Mouse (Mus musculus) heart, adult 2 months (tissue): ENCODE measurements around the gene Tcf7l2. TPM values are rescaled to one million over a fixed set of nuclear protein-coding genes. Genes with fewer than 3 reads are reported as not detected.

Experiments used
- DNase-seq, 2 experiments: peaks; one replicate each; pipeline ENCODE4 v3.0.0; 2021
- H3K27ac ChIP-seq: fragments of 200-600 bp; 2 replicates; pipeline ENCODE4 v1.8.1; 2022
- H3K27me3 ChIP-seq: fragments of 200-500 bp; 2 replicates; pipeline ENCODE4 v1.6.1; 2012; ENCODE audit warnings: mild to moderate bottlenecking, low read length, inconsistent platforms, mixed read lengths; ENCODE audit not compliant: control insufficient read depth, insufficient read depth
- H3K36me3 ChIP-seq: fragments of 200-500 bp; 2 replicates; pipeline ENCODE4 v1.6.1; 2012; ENCODE audit warnings: low read length, inconsistent platforms; ENCODE audit not compliant: control insufficient read depth, insufficient read depth
- H3K4me1 ChIP-seq: fragments of 200-500 bp; 2 replicates; pipeline ENCODE4 v1.6.1; 2011; ENCODE audit warnings: low read length; ENCODE audit not compliant: control insufficient read depth, insufficient read depth
- H3K4me3 ChIP-seq: fragments of 200-600 bp; 2 replicates; pipeline ENCODE4 v1.8.1; 2022
- H3K79me2 ChIP-seq: fragments of 200-500 bp; replicated peaks from 2 replicates; pipeline ENCODE4 v1.6.1; 2012; ENCODE audit warnings: mild to moderate bottlenecking, inconsistent platforms, low read length, moderate library complexity, mixed read lengths; ENCODE audit not compliant: control insufficient read depth, insufficient read depth
- H3K9ac ChIP-seq: fragments of 200-500 bp; 2 replicates; pipeline ENCODE4 v1.6.1; 2012; ENCODE audit warnings: low read depth, mild to moderate bottlenecking, control low read depth, inconsistent platforms, low read length, mixed read lengths
- CTCF ChIP-seq: fragments of 200-600 bp; IDR thresholded peaks from 2 replicates; pipeline ENCODE4 v1.8.1; 2022; ENCODE audit warnings: antibody characterized with exemption, mild to moderate bottlenecking, moderate library complexity
- EP300 ChIP-seq: fragments of 200-500 bp; IDR thresholded peaks from 2 replicates; pipeline ENCODE4 v1.6.1; 2011; ENCODE audit warnings: low read depth, low read length, control low read depth; ENCODE audit not compliant: insufficient read depth
- POLR2A ChIP-seq: fragments of 200-500 bp; IDR thresholded peaks from 2 replicates; pipeline ENCODE4 v1.6.1; 2011; ENCODE audit warnings: mild to moderate bottlenecking, low read depth, low read length, control low read depth; ENCODE audit not compliant: insufficient read depth
- WGBS: fragments of 180-500 bp; shearing (Covaris S2); methylation state at CpG from one replicate; pipeline ENCODE4 v1.1.7; 2018; 5-methylcytosine and 5-hydroxymethylcytosine counted together
- intact Hi-C: fragments of 180-260 bp; cut with DNase I; formaldehyde crosslinking; loops from one replicate; pipeline ENCODE4 v1.15.1; 2025
- polyA plus RNA-seq: library from polyadenylated mRNA; depleted of rRNA; stranded (reverse); fragments of >200 nt; gene quantifications from 2 replicates; pipeline ENCODE4 v1.2.3, GENCODE M21; 2012
- total RNA-seq, 2 experiments: library from RNA; stranded (reverse); gene quantifications; 2 replicates each; pipeline ENCODE4 v1.2.3; 2021

Tcf7l2 gene
- total and polyA plus RNA-seq, 3 experiments: 11.1 to 14.4 (median 13.9) TPM

- no peaks in the 10 kb centered on the region for H3K36me3 ChIP-seq
- H3K9ac ChIP-seq: no peak overlapping the region
- no peaks in the 10 kb centered on the region for H3K4me1 ChIP-seq
- DNase-seq: no peak
- H3K4me3 ChIP-seq: no peak overlapping the region
- no peak for TF ChIP-seq EP300
- no peak for TF ChIP-seq CTCF
- no peak for TF ChIP-seq POLR2A
- WGBS: 70% methylated on average over 7 of the region's 7 CpGs
- H3K27me3 ChIP-seq: no peaks in the 10 kb centered on the region
- H3K79me2 ChIP-seq: no peaks in the 10 kb centered on the region
- H3K27ac ChIP-seq: no peak overlapping the region
- intact Hi-C loops: no loop called here
Measured at GRCm38 (mm10) chr19:55933947-55934729, 192.5 kb downstream of the Tcf7l2 start.

DNA sequence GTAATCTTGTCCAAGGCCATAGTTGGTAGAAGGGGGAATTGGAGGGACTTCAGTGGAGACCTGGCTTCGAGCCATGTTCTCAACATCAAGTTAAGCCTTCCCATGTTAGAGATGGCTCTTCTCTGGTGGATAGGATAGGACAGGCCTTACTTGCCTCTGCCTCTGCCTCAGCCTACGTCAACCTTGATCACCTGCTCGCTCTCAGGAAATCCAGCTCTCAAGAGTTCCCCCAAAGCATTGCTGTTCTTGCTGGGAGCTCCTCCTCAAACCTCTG is 193.0 kb downstream of the Tcf7l2 start:
- H3K9ac ChIP-seq: no peak overlapping the region
- H3K4me3 ChIP-seq: no peak overlapping the region
- TF ChIP-seq CTCF (no peak), POLR2A (no peak), EP300 (no peak)
- intact Hi-C loops: no loop called here
- H3K36me3 ChIP-seq: no peaks in the 10 kb centered on the region
- no peak overlapping the region for H3K27ac ChIP-seq
- no peaks in the 10 kb centered on the region for H3K79me2 ChIP-seq
- no peaks in the 10 kb centered on the region for H3K27me3 ChIP-seq
- 91% methylated on average over 3 of the region's 3 CpGs for WGBS
- DNase-seq: no peak
- H3K4me1 ChIP-seq: no peaks in the 10 kb centered on the region

GRCm38 (mm10) chr19:55937026-55937425 is 195.4 kb downstream of the Tcf7l2 start:
- Histone ChIP-seq H3K9ac (no peak overlapping the region), H3K4me1 (no peaks in the 10 kb centered on the region), H3K27me3 (no peaks in the 10 kb centered on the region), H3K79me2 (no peaks in the 10 kb centered on the region), H3K4me3 (no peak overlapping the region), H3K36me3 (no peaks in the 10 kb centered on the region), H3K27ac (no peak overlapping the region)
- TF ChIP-seq CTCF: no peak
- no peak for TF ChIP-seq EP300
- no peak for TF ChIP-seq POLR2A
- DNase-seq: no peak
- intact Hi-C loops: no loop called here
- WGBS: 94% methylated on average over 3 of the region's 3 CpGs

- H3K27ac ChIP-seq: no peak overlapping the region
- intact Hi-C loops: no loop called here
- TF ChIP-seq EP300 (no peak), CTCF (no peak), POLR2A (no peak)
- no peaks in the 10 kb centered on the region for H3K27me3 ChIP-seq
- WGBS: 82% methylated on average over 21 of the region's 21 CpGs
- no peak overlapping the region for H3K9ac ChIP-seq
- no peaks in the 10 kb centered on the region for H3K79me2 ChIP-seq
- no peak for DNase-seq
- no peak overlapping the region for H3K4me3 ChIP-seq
- H3K36me3 ChIP-seq: no peaks in the 10 kb centered on the region
- H3K4me1 ChIP-seq: no peaks in the 10 kb centered on the region
Measured at GRCm38 (mm10) chr19:55938254-55939046, 196.8 kb downstream of the Tcf7l2 start.

- Histone ChIP-seq H3K27ac (no peak overlapping the region), H3K27me3 (no peaks in the 10 kb centered on the region), H3K79me2 (no peaks in the 10 kb centered on the region), H3K4me1 (no peaks in the 10 kb centered on the region), H3K9ac (no peak overlapping the region), H3K36me3 (no peaks in the 10 kb centered on the region), H3K4me3 (no peak overlapping the region)
- intact Hi-C loops: no loop called here
- 71% methylated on average over 5 of the region's 5 CpGs for WGBS
- TF ChIP-seq CTCF (no peak), EP300 (no peak), POLR2A (no peak)
- DNase-seq: no peak
Measured at GRCm38 (mm10) chr19:55939090-55939489, 197.5 kb downstream of the Tcf7l2 start.

DNA sequence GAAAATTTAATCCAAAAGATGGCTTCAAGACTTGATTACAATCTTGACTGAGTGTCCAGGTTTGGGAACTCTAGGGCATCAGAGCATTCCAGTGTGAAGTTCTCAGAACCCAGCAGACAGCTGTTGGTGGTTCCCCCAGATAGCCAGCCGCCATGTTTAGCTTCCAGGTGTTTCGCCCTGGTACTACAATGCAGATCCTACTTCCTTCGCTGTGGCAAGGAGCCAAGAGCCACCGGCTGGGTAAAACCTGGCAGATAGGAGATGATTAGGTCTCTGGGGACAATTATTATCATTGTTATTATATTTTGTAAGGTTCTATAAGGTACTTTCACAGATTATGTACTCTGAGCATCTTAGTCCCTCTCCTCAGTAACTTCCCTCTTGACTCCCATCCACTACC is 198.1 kb downstream of the Tcf7l2 start:
- Histone ChIP-seq H3K27ac (no peak overlapping the region), H3K79me2 (no peaks in the 10 kb centered on the region), H3K36me3 (no peaks in the 10 kb centered on the region), H3K4me3 (no peak overlapping the region), H3K9ac (no peak overlapping the region), H3K27me3 (no peaks in the 10 kb centered on the region), H3K4me1 (no peaks in the 10 kb centered on the region)
- WGBS: 79% methylated on average over 4 of the region's 4 CpGs
- no peak for DNase-seq
- intact Hi-C loops: no loop called here
- TF ChIP-seq CTCF: no peak
- TF ChIP-seq EP300: no peak
- no peak for TF ChIP-seq POLR2A
